ENCODE assay signal across 22 mouse cellular contexts in the genomic region with DNA sequence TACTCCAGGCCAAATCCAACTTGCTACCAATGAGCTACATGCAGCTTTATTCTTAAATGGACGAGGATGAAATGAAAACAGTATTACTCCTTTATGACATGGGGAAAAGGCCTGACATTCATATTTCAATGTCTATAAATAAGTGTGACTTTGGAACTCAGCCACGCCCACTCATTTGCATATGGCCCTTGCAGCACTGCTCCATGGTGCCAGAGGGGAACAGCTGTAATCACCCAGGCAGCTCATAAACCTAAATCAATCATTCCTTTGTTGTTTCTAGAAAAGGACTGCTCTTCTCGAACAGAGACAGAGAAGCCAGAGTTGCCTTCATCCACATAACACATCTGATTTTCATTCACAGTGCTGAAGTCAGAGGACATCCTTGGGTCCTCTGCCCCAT.
A peak's percentile ranks its signal among the peaks of the same experiment; 100 is the strongest.
DNase-seq lines count a peak whose midpoint lies in the region; ATAC-seq and TF ChIP-seq lines count a peak whose summit lies in the region.
"Had no signal": no experiment of that assay in that cellular context is flagged by ENCODE, and none has a peak within 500 bp of the region (broad histone marks: within the 10 kb centered on the region; RNA-seq: fewer than 3 reads in every experiment).

No protein-coding gene starts in this region.

- no peak overlapping the region for H3K9ac ChIP-seq in limb, embryonic 14.5 days (ENCODE audit: low read depth, low read length, severe bottlenecking)
- no peak overlapping the region for H3K9ac ChIP-seq in intestine, embryonic 16.5 days (ENCODE audit: low read depth, low read length)
- H3K9ac ChIP-seq in liver, embryonic 12.5 days: no peak overlapping the region
- H3K9ac ChIP-seq: embryonic facial prominence, embryonic 13.5 days; heart, embryonic 15.5 days; hindbrain, embryonic 12.5 days; kidney, embryonic 15.5 days; lung, embryonic 15.5 days; neural tube, embryonic 12.5 days had no signal

- ATAC-seq in limb, embryonic 14.5 days (ENCODE audit: low FRiP score, low read depth): no peak
- ATAC-seq in intestine, embryonic 16.5 days: peak; percentile 68
- ATAC-seq in liver, embryonic 12.5 days: no peak
- ATAC-seq: forebrain, embryonic 16.5 days; midbrain, embryonic 16.5 days had no signal

- no peaks in the 10 kb centered on the region for H3K9me3 ChIP-seq in limb, embryonic 14.5 days (ENCODE audit: control insufficient read depth, low read length)
- no peaks in the 10 kb centered on the region for H3K9me3 ChIP-seq in limb, embryonic 10.5 days (replicated peaks)
- no peaks in the 10 kb centered on the region for H3K9me3 ChIP-seq in intestine, embryonic 16.5 days (ENCODE audit: control insufficient read depth, low read length)
- H3K9me3 ChIP-seq in liver, embryonic 12.5 days (replicated peaks): no peaks in the 10 kb centered on the region
- no peaks in the 10 kb centered on the region for H3K9me3 ChIP-seq in forebrain, embryonic 10.5 days
- H3K9me3 ChIP-seq: embryonic facial prominence, embryonic 13.5 days; heart, embryonic 15.5 days; hindbrain, embryonic 12.5 days; kidney, embryonic 15.5 days; lung, embryonic 15.5 days; neural tube, embryonic 12.5 days had no signal

- H3K27me3 ChIP-seq in limb, embryonic 14.5 days (ENCODE audit: control insufficient read depth, insufficient read depth, low read length): no peaks in the 10 kb centered on the region
- no peaks in the 10 kb centered on the region for H3K27me3 ChIP-seq in limb, embryonic 10.5 days (ENCODE audit: low read depth, poor library complexity, severe bottlenecking)
- no peaks in the 10 kb centered on the region for H3K27me3 ChIP-seq in intestine, embryonic 16.5 days (replicated peaks; ENCODE audit: control insufficient read depth, insufficient read depth, low read length)
- no peaks in the 10 kb centered on the region for H3K27me3 ChIP-seq in liver, embryonic 12.5 days (replicated peaks)
- H3K27me3 ChIP-seq in forebrain, embryonic 10.5 days (ENCODE audit: poor library complexity, severe bottlenecking): no peaks in the 10 kb centered on the region
- H3K27me3 ChIP-seq: CH12.LX; embryonic facial prominence, embryonic 13.5 days; heart, embryonic 15.5 days; hindbrain, embryonic 12.5 days; kidney, embryonic 15.5 days; lung, embryonic 15.5 days; neural tube, embryonic 12.5 days had no signal

- no peak overlapping the region for H3K4me2 ChIP-seq in limb, embryonic 14.5 days (replicated peaks; ENCODE audit: low read depth, low read length, severe bottlenecking)
- H3K4me2 ChIP-seq in intestine, embryonic 16.5 days (ENCODE audit: low read depth, low read length): no peak overlapping the region
- H3K4me2 ChIP-seq in liver, embryonic 12.5 days: no peak overlapping the region
- H3K4me2 ChIP-seq: embryonic facial prominence, embryonic 13.5 days; heart, embryonic 15.5 days; hindbrain, embryonic 12.5 days; kidney, embryonic 15.5 days; lung, embryonic 15.5 days; neural tube, embryonic 12.5 days had no signal

- WGBS in limb, embryonic 14.5 days: 45% methylated on average over 3 of the region's 3 CpGs
- 54% methylated on average over 3 of the region's 3 CpGs for WGBS in limb, embryonic 10.5 days
- WGBS in intestine, embryonic 16.5 days: 51% methylated on average over 3 of the region's 3 CpGs
- WGBS in liver, embryonic 12.5 days (ENCODE audit: insufficient replicate concordance): 56% methylated on average over 3 of the region's 3 CpGs
- 70% methylated on average over 3 of the region's 3 CpGs for WGBS in forebrain, embryonic 10.5 days

- TF ChIP-seq POLR2A in limb, embryonic 14.5 days (IDR thresholded peaks at IDR 0.05; ENCODE audit: borderline replicate concordance, extremely low read depth, insufficient read depth, insufficient read length): no peak

- no peak overlapping the region for H3K4me3 ChIP-seq in limb, embryonic 14.5 days (replicated peaks; ENCODE audit: low read length)
- no peak overlapping the region for H3K4me3 ChIP-seq in limb, embryonic 10.5 days
- no peak overlapping the region for H3K4me3 ChIP-seq in intestine, embryonic 16.5 days (ENCODE audit: low read length)
- H3K4me3 ChIP-seq in liver, embryonic 12.5 days: no peak overlapping the region
- H3K4me3 ChIP-seq in forebrain, embryonic 10.5 days: no peak overlapping the region
- H3K4me3 ChIP-seq: embryonic facial prominence, embryonic 13.5 days; heart, embryonic 15.5 days; hindbrain, embryonic 12.5 days; kidney, embryonic 15.5 days; layer of hippocampus, adult 2 months; lung, embryonic 15.5 days; neural tube, embryonic 12.5 days had no signal

- intact Hi-C loops in gastrocnemius, postnatal 14 days (cut with DNase I; ENCODE audit: low total_unique reads): no loop called here

- no peak overlapping the region for H3K27ac ChIP-seq in limb, embryonic 14.5 days (replicated peaks; ENCODE audit: low read depth, low read length)
- H3K27ac ChIP-seq in limb, embryonic 10.5 days: no peak overlapping the region
- no peak overlapping the region for H3K27ac ChIP-seq in intestine, embryonic 16.5 days (ENCODE audit: low read length)
- H3K27ac ChIP-seq in liver, embryonic 12.5 days: no peak overlapping the region
- H3K27ac ChIP-seq in forebrain, embryonic 10.5 days: no peak overlapping the region
- H3K27ac ChIP-seq: embryonic facial prominence, embryonic 13.5 days; heart, embryonic 15.5 days; hindbrain, embryonic 12.5 days; kidney, embryonic 15.5 days; layer of hippocampus, adult 2 months; lung, embryonic 15.5 days; neural tube, embryonic 12.5 days had no signal

- H3K36me3 ChIP-seq in limb, embryonic 14.5 days (ENCODE audit: control insufficient read depth, insufficient read depth, low read length): no peaks in the 10 kb centered on the region
- no peaks in the 10 kb centered on the region for H3K36me3 ChIP-seq in limb, embryonic 10.5 days
- H3K36me3 ChIP-seq in intestine, embryonic 16.5 days (ENCODE audit: control insufficient read depth, insufficient read depth, low read length): no peaks in the 10 kb centered on the region
- 0 out of 2 replicates have a peak, but pooled peaks cover 4% of the 10 kb centered on the region for H3K36me3 ChIP-seq in liver, embryonic 12.5 days
- H3K36me3 ChIP-seq in forebrain, embryonic 10.5 days (replicated peaks): peaks cover 5% of the 10 kb centered on the region; the same call in 1 of the 2 replicates
- H3K36me3 ChIP-seq: embryonic facial prominence, embryonic 13.5 days; heart, embryonic 15.5 days; hindbrain, embryonic 12.5 days; lung, embryonic 15.5 days; neural tube, embryonic 12.5 days had no signal

- peaks cover 6% of the 10 kb centered on the region for H3K4me1 ChIP-seq in limb, embryonic 14.5 days (ENCODE audit: control insufficient read depth, insufficient read depth, low read length)
- peaks cover 15% of the 10 kb centered on the region for H3K4me1 ChIP-seq in limb, embryonic 10.5 days
- 0 out of 2 replicates have a peak, but pooled peaks cover 5% of the 10 kb centered on the region for H3K4me1 ChIP-seq in intestine, embryonic 16.5 days (ENCODE audit: control insufficient read depth, insufficient read depth, low read length)
- no peaks in the 10 kb centered on the region for H3K4me1 ChIP-seq in liver, embryonic 12.5 days
- H3K4me1 ChIP-seq in forebrain, embryonic 10.5 days: no peaks in the 10 kb centered on the region

- peak; percentile 27 for DNase-seq in gastrocnemius, postnatal 14 days
- DNase-seq in gastrocnemius, adult 8-10 months (ENCODE audit: low spot score in 2 of 2): no peak
- DNase-seq in limb, embryonic 14.5 days (ENCODE audit: low spot score): peak; percentile 53
- no peak for DNase-seq in limb, embryonic 10.5 days (ENCODE audit: low spot score)
- DNase-seq in NIH3T3 (ENCODE audit: low read depth): peak; percentile 22
- no peak for DNase-seq in forebrain, embryonic 10.5 days (ENCODE audit: extremely low spot score, low spot score)
- DNase-seq: adrenal gland, adult 2 months; cerebellum, adult 9-10 months; heart, adult 18-20 months; thymus, postnatal 25 days had no signal

Comparison
In these comparisons a context has a peak if more than half of its experiments do, and no peak if none do; other contexts are left out.
1. DNase-seq: peak in gastrocnemius, postnatal 14 days (single experiment), limb, embryonic 14.5 days (single experiment) and NIH3T3 (single experiment); none in gastrocnemius, adult 8-10 months (0 of 2), limb, embryonic 10.5 days (single experiment) and forebrain, embryonic 10.5 days (single experiment).